Mouse (Mus musculus): ENCODE measurements around the gene Myh3. TPM values are rescaled to one million over a fixed set of nuclear protein-coding genes. Genes with fewer than 3 reads are reported as not detected.
"Not testable (repeated sequence)": the region's sequence is repeated elsewhere in the genome, so short reads cannot be mapped to it uniquely, and the experiment has no call there.

Gene Myh3
- polyA plus RNA-seq, 1 experiment from 2014 or later = 3.7 TPM

GRCm38 (mm10) chr11:67080168-67080567, 2.1 kb downstream of the Myh3 start:
- no peaks in the 10 kb centered on the region for H3K9me3 ChIP-seq
- no peak overlapping the region; the same call in 1 of the 2 replicates for H3K27ac ChIP-seq (replicated peaks)
- no peak overlapping the region for H3K4me2 ChIP-seq
- H3K36me3 ChIP-seq = no peaks in the 10 kb centered on the region
- H3K4me3 ChIP-seq = no peak overlapping the region
- 0 out of 2 replicates have a peak overlapping the region, but pooled peaks have one; percentile 17 for H3K9ac ChIP-seq
- 2% methylated on average over 3 of the region's 3 CpGs for WGBS
- H3K27me3 ChIP-seq = peaks cover 25% of the 10 kb centered on the region
- peaks cover 16% of the 10 kb centered on the region for H3K4me1 ChIP-seq (replicated peaks)
- ATAC-seq (ENCODE audit: low read depth) = peak; percentile 29

DNA sequence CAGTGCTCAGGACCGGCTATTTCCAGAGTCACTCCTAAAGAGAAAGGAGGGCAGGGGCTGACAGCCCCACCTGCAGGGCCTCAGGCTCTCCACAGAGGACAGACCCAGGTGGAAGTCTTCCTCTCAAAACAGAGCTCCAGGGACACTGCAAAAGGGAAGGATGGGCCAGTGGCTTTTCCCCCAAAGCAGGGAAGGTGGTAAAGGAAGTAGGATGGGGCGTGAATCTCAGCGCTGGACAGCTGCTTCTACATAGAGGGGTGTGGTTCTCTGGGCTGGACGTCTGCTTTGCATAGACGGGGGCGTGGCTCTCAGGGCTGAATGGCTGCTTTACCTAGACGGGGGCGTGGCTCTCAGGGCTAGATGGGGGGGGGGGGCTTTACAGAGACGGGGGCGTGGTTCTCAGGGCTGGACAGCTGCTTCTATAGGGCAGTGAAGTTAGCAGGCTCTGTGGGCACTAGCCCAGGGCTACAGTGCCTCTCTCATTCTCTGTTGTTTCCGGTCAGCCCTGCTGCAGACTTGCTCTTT, 3.1 kb downstream of the Myh3 start:
- Histone ChIP-seq H3K9me3 (no peaks in the 10 kb centered on the region), H3K27me3 (peaks cover 25% of the 10 kb centered on the region), H3K27ac (replicated peaks) (no peak overlapping the region), H3K9ac (no peak overlapping the region), H3K36me3 (no peaks in the 10 kb centered on the region), H3K4me1 (replicated peaks) (peaks cover 14% of the 10 kb centered on the region), H3K4me3 (no peak overlapping the region), H3K4me2 (0 out of 2 replicates have a peak overlapping the region, but pooled peaks have one; percentile 5)
- ATAC-seq (ENCODE audit: low read depth) = peak; percentile 53; the same call in 1 of the 2 replicates
- 6% methylated on average over 11 of the region's 11 CpGs for WGBS

DNA sequence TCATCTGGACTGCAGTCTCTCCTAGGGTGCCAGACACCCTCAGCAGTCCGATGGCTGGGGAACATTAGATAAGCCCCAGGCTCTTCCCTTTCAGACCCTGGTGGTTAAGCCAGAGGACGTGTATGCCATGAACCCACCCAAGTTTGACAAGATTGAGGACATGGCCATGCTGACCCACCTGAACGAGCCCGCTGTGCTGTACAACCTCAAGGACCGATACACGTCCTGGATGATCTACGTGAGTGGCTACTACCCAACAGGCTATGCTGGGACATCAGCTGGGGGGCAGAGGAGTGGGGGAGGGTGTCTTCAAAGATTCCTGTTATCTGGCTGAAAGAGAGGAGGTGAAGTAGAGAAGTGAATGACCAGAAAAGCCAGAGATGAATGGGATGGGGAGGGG, 4.1 kb downstream of the Myh3 start:
- H3K4me3 ChIP-seq = no peak overlapping the region
- 87% methylated on average over 7 of the region's 7 CpGs for WGBS
- peaks cover 25% of the 10 kb centered on the region for H3K27me3 ChIP-seq
- no peaks in the 10 kb centered on the region for H3K9me3 ChIP-seq
- H3K4me1 ChIP-seq (replicated peaks) = peaks cover 14% of the 10 kb centered on the region
- H3K4me2 ChIP-seq = no peak overlapping the region
- H3K36me3 ChIP-seq = no peaks in the 10 kb centered on the region
- H3K9ac ChIP-seq = no peak overlapping the region
- H3K27ac ChIP-seq (replicated peaks) = no peak overlapping the region
- ATAC-seq (ENCODE audit: low read depth) = no peak

DNA sequence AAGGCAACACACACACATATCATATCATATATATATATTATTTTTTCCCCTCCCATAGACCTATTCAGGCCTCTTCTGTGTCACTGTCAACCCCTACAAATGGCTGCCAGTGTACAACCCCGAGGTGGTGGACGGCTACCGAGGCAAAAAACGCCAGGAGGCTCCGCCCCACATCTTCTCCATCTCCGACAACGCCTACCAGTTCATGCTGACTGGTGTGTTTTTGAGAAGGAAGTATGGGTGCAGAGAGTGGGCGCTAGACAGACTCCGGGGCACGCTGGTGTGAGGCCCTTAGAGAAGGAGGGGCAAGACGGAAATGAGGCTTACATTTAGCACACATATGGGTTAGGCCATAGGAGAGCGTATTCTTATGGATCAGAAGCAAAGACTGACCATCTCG, 4.7 kb downstream of the Myh3 start:
- H3K9ac ChIP-seq = no peak overlapping the region
- no peak overlapping the region for H3K4me3 ChIP-seq
- H3K27ac ChIP-seq (replicated peaks) = no peak overlapping the region
- no peak for ATAC-seq (ENCODE audit: low read depth)
- H3K4me1 ChIP-seq (replicated peaks) = peaks cover 14% of the 10 kb centered on the region
- peaks cover 25% of the 10 kb centered on the region for H3K27me3 ChIP-seq
- no peaks in the 10 kb centered on the region for H3K9me3 ChIP-seq
- H3K4me2 ChIP-seq = no peak overlapping the region
- H3K36me3 ChIP-seq = no peaks in the 10 kb centered on the region
- 86% methylated on average over 13 of the region's 13 CpGs for WGBS

- no peak overlapping the region for H3K4me2 ChIP-seq
- H3K4me1 ChIP-seq (replicated peaks) = peaks cover 14% of the 10 kb centered on the region
- H3K4me3 ChIP-seq = no peak overlapping the region
- no peak overlapping the region for H3K27ac ChIP-seq (replicated peaks)
- no peaks in the 10 kb centered on the region for H3K9me3 ChIP-seq
- no peaks in the 10 kb centered on the region for H3K36me3 ChIP-seq
- no peak overlapping the region for H3K9ac ChIP-seq
- 75% methylated on average over 6 of the region's 6 CpGs for WGBS
- no peak for ATAC-seq (ENCODE audit: low read depth)
- peaks cover 25% of the 10 kb centered on the region for H3K27me3 ChIP-seq
Observed at GRCm38 (mm10) chr11:67083239-67083638, 5.1 kb downstream of the Myh3 start.

DNA sequence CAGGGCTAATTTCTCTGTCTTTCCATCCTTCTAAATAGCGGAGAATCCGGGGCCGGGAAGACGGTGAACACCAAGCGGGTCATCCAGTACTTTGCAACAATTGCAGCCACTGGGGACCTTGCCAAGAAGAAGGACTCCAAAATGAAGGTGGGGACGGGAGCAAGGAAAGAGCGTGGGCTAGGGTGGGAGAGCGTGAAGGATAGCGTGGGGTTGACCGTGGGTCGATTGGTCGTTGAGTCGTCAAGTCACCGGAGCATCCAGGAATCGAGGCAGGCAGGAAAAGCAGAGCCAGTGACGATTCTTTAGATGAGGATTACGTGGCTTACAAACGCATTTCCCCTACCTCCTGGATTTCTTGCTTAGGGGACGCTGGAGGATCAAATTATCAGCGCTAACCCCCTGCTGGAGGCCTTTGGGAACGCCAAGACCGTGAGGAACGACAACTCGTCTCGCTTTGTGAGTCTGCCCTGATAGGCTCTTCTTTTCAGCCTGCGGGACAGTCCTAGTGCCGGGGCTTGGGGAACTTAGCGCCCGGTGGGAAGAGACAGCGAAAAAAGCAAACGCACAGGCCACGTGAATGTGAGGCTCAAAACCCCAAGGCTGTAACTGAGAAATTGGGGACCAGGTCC, 5.7 kb downstream of the Myh3 start:
- no peak for ATAC-seq (ENCODE audit: low read depth)
- Histone ChIP-seq H3K4me1 (replicated peaks) (peaks cover 14% of the 10 kb centered on the region), H3K36me3 (no peaks in the 10 kb centered on the region), H3K27me3 (peaks cover 25% of the 10 kb centered on the region), H3K4me2 (no peak overlapping the region), H3K9me3 (no peaks in the 10 kb centered on the region), H3K9ac (no peak overlapping the region), H3K4me3 (no peak overlapping the region), H3K27ac (replicated peaks) (no peak overlapping the region)
- 43% methylated on average over 32 of the region's 32 CpGs for WGBS

- Histone ChIP-seq H3K36me3 (no peaks in the 10 kb centered on the region), H3K4me1 (replicated peaks) (peaks cover 6% of the 10 kb centered on the region; the same call in 1 of the 2 replicates), H3K27ac (replicated peaks) (no peak overlapping the region), H3K9ac (no peak overlapping the region), H3K27me3 (peaks cover 25% of the 10 kb centered on the region), H3K9me3 (no peaks in the 10 kb centered on the region), H3K4me3 (no peak overlapping the region), H3K4me2 (no peak overlapping the region)
- ATAC-seq (ENCODE audit: low read depth) = no peak
- WGBS = 6% methylated on average over 6 of the region's 6 CpGs
Observed at GRCm38 (mm10) chr11:67085489-67085888, 7.4 kb downstream of the Myh3 start.

DNA sequence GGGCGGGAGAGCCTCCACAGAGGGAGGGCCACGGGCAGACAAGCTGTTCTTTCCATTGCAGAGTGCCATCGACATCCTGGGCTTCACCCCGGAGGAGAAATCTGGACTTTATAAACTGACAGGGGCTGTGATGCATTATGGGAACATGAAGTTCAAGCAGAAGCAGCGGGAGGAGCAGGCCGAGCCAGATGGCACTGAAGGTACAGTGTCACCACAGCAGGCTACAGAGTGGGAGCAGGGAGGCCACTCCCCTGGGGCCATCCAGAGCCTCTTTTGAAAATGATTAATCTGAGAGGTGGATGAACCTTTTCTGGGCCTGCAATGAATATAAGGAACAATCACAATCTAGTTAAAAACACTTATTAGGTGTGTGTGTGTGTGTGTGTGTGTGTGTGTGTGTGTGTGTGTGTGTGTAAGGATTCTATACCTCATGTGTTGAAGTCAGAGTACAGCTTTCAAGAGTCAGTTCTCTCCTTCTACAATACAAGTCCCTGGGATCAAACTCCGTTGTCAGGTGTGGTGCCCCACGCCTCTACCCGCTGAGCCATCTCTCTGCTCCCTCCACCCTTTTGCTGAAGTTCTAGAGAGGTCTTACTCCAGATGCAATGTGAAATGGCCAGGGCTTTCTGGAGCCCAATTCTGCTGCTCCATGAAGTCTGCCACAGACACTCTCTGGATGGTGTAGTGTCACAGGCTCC, 8.5 kb downstream of the Myh3 start:
- Histone ChIP-seq H3K4me3 (no peak overlapping the region), H3K36me3 (no peaks in the 10 kb centered on the region), H3K4me1 (replicated peaks) (no peaks in the 10 kb centered on the region), H3K27me3 (peaks cover 25% of the 10 kb centered on the region), H3K27ac (replicated peaks) (no peak overlapping the region), H3K9me3 (no peaks in the 10 kb centered on the region), H3K4me2 (no peak overlapping the region), H3K9ac (no peak overlapping the region)
- no peak for ATAC-seq (ENCODE audit: low read depth)
- 49% methylated on average over 9 of the region's 9 CpGs for WGBS

DNA sequence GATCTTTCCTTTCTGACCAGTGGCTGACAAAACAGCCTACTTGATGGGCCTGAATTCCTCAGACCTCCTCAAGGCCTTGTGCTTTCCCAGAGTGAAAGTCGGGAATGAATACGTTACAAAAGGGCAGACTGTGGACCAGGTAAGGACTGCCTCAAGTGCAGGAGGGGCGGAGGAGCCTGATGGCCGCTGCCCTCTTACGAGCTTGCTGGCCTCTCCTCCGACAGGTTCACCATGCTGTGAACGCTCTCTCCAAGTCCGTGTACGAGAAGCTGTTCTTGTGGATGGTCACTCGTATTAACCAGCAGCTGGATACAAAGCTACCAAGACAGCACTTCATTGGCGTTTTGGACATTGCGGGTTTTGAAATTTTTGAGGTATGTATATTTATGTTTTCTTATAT, 9.1 kb downstream of the Myh3 start:
- Histone ChIP-seq H3K4me1 (replicated peaks) (no peaks in the 10 kb centered on the region), H3K36me3 (no peaks in the 10 kb centered on the region), H3K9me3 (no peaks in the 10 kb centered on the region), H3K27ac (replicated peaks) (no peak overlapping the region), H3K4me3 (no peak overlapping the region), H3K4me2 (no peak overlapping the region), H3K9ac (no peak overlapping the region), H3K27me3 (peaks cover 25% of the 10 kb centered on the region)
- WGBS = 89% methylated on average over 12 of the region's 12 CpGs
- ATAC-seq (ENCODE audit: low read depth) = no peak

DNA sequence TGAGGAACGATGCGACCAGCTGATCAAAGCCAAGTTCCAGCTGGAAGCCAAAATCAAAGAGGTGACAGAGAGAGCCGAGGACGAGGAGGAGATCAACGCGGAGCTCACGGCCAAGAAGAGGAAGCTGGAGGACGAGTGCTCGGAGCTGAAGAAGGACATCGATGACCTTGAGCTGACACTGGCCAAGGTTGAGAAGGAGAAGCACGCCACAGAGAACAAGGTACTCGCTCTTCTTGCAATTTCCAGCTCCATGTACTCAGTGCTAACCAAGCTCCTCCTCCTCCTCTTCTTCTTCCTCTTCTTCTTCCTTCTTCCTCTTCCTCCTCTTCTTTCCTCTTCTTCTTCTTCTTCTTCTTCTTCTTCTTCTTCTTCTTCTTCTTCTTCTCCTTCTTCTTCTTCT, 14.3 kb downstream of the Myh3 start:
- not testable (repeated sequence) for ATAC-seq (ENCODE audit: low read depth); H3K4me3 ChIP-seq; H3K4me1 ChIP-seq (replicated peaks); H3K36me3 ChIP-seq; H3K27me3 ChIP-seq; H3K9ac ChIP-seq; H3K4me2 ChIP-seq; H3K27ac ChIP-seq (replicated peaks); H3K9me3 ChIP-seq
- 89% methylated on average over 12 of the region's 12 CpGs for whole genome bisulfite sequencing

GRCm38 (mm10) chr11:67093201-67093600, 15.1 kb downstream of the Myh3 start:
- no peak overlapping the region for H3K4me3 ChIP-seq
- H3K27me3 ChIP-seq = no peaks in the 10 kb centered on the region
- H3K36me3 ChIP-seq = no peaks in the 10 kb centered on the region
- ATAC-seq (ENCODE audit: low read depth) = no peak
- H3K27ac ChIP-seq (replicated peaks) = no peak overlapping the region
- no peak overlapping the region for H3K4me2 ChIP-seq
- 83% methylated on average over 9 of the region's 9 CpGs for WGBS
- no peaks in the 10 kb centered on the region for H3K9me3 ChIP-seq
- no peak overlapping the region for H3K9ac ChIP-seq
- H3K4me1 ChIP-seq (replicated peaks) = no peaks in the 10 kb centered on the region

GRCm38 (mm10) chr11:67093652-67094051, 15.6 kb downstream of the Myh3 start:
- Histone ChIP-seq H3K27ac (replicated peaks) (no peak overlapping the region), H3K4me2 (no peak overlapping the region), H3K4me1 (replicated peaks) (no peaks in the 10 kb centered on the region), H3K4me3 (no peak overlapping the region), H3K36me3 (no peaks in the 10 kb centered on the region), H3K9ac (no peak overlapping the region), H3K27me3 (no peaks in the 10 kb centered on the region), H3K9me3 (no peaks in the 10 kb centered on the region)
- WGBS = 92% methylated on average over 5 of the region's 5 CpGs
- ATAC-seq (ENCODE audit: low read depth) = no peak
